Mouse (Mus musculus) hindbrain, postnatal 0 days (tissue): ENCODE measurements around the gene Marc2. TPM values are rescaled to one million over a fixed set of nuclear protein-coding genes. Genes with fewer than 3 reads are reported as not detected.

Source experiments
- ATAC-seq: fragments of 200-750 bp; cut with Nextera tagmentation; 2 replicates; pipeline ENCODE4 v1.8.0; 2017; ENCODE audit warnings: mild to moderate bottlenecking, moderate TSS enrichment, moderate library complexity
- DNase-seq: peaks from one replicate; pipeline ENCODE4 v3.0.0-alpha.2; 2015; ENCODE audit warnings: low spot score
- H3K27ac ChIP-seq: fragments of 300-500 bp; sonication (generic); 2 replicates; pipeline ENCODE4 v1.5.1; 2014; ENCODE audit warnings: mild to moderate bottlenecking
- H3K27me3 ChIP-seq: fragments of 300-500 bp; sonication (generic); 2 replicates; pipeline ENCODE4 v1.6.1; 2014; ENCODE audit warnings: low read length, mixed read lengths; ENCODE audit not compliant: insufficient read depth
- H3K36me3 ChIP-seq: fragments of 300-500 bp; sonication (generic); 2 replicates; pipeline ENCODE4 v1.6.1; 2014; ENCODE audit warnings: low read length, mixed read lengths; ENCODE audit not compliant: insufficient read depth
- H3K4me1 ChIP-seq: fragments of 300-500 bp; sonication (generic); 2 replicates; pipeline ENCODE4 v1.6.1; 2014; ENCODE audit warnings: antibody characterized with exemption, low read length, mixed read lengths; ENCODE audit not compliant: insufficient read depth
- H3K4me2 ChIP-seq: fragments of 300-500 bp; sonication (generic); 2 replicates; pipeline ENCODE4 v1.6.1; 2014; ENCODE audit warnings: low read depth, mild to moderate bottlenecking, low read length, moderate library complexity, mixed read lengths
- H3K4me3 ChIP-seq: fragments of 300-500 bp; sonication (generic); 2 replicates; pipeline ENCODE4 v1.5.1; 2014; ENCODE audit warnings: low read length
- H3K9ac ChIP-seq: fragments of 300-500 bp; sonication (generic); replicated peaks from 2 replicates; pipeline ENCODE4 v1.6.1; 2014; ENCODE audit warnings: mild to moderate bottlenecking, low read length, moderate library complexity, mixed read lengths
- H3K9me3 ChIP-seq: fragments of 300-500 bp; sonication (generic); 2 replicates; pipeline ENCODE4 v1.6.1; 2016; ENCODE audit warnings: low read length, mixed read lengths
- CTCF ChIP-seq: IDR thresholded peaks from 2 replicates; pipeline ENCODE4 v1.5.1; 2016; ENCODE audit warnings: antibody characterized with exemption, control low read depth, low read depth
- WGBS: fragments of 180-500 bp; shearing (Covaris S2); extraction: QIAGEN DNeasy Blood & Tissue Kit; methylation state at CpG from one replicate; pipeline ENCODE4 v1.1.7; 2014; 5-methylcytosine and 5-hydroxymethylcytosine counted together
- microRNA counts: library from miRNA; unstranded; fragments of <30 nt; microRNA quantifications from one replicate; lab custom pipeline; 2015
- microRNA-seq, 2 experiments: library from miRNA; unstranded; fragments of <30 nt; microRNA quantifications; one replicate each; pipeline ENCODE4; 2016
- polyA plus RNA-seq: library from polyadenylated mRNA; unstranded; fragments of >200 nt; fragmentation: Nextera tagmentation; extraction: Ambion mirVana; gene quantifications from 2 replicates; pipeline ENCODE4 v1.2.1, GENCODE M21; 2015
- total RNA-seq: library from RNA; depleted of rRNA; stranded (reverse); fragments of >200 nt; gene quantifications from 2 replicates; pipeline ENCODE4 v1.2.3, GENCODE M21; 2014; rRNA removed

Marc2 gene
- total and polyA plus RNA-seq, 2 experiments from 2014 or later, result 56.6 to 151 TPM

- H3K9me3 ChIP-seq, result no peaks in the 10 kb centered on the region
- DNase-seq (no peak), ATAC-seq (no peak)
- no peak overlapping the region for H3K27ac ChIP-seq
- no peak overlapping the region for H3K4me2 ChIP-seq
- WGBS, result 94% methylated on average over 6 of the region's 6 CpGs
- H3K4me1 ChIP-seq, result no peaks in the 10 kb centered on the region
- H3K27me3 ChIP-seq, result no peaks in the 10 kb centered on the region
- no peak overlapping the region for H3K4me3 ChIP-seq
- H3K9ac ChIP-seq, result no peak overlapping the region
- TF ChIP-seq CTCF, result no peak
- no peaks in the 10 kb centered on the region for H3K36me3 ChIP-seq
Observed at GRCm38 (mm10) chr1:184778157-184778556, 68.1 kb downstream of the Marc2 start.

- H3K4me3 ChIP-seq, result no peak overlapping the region
- H3K4me2 ChIP-seq, result 0 out of 2 replicates have a peak overlapping the region, but pooled peaks have one; percentile 13
- TF ChIP-seq CTCF, result peak; percentile 36
- no peaks in the 10 kb centered on the region for H3K36me3 ChIP-seq
- WGBS, result 29% methylated on average over 22 of the region's 22 CpGs
- no peak overlapping the region for H3K9ac ChIP-seq
- H3K27ac ChIP-seq, result no peak overlapping the region
- H3K4me1 ChIP-seq, result no peaks in the 10 kb centered on the region
- no peaks in the 10 kb centered on the region for H3K9me3 ChIP-seq
- peak; percentile 12 for DNase-seq
- ATAC-seq, result no peak
- no peaks in the 10 kb centered on the region for H3K27me3 ChIP-seq
Observed at GRCm38 (mm10) chr1:184777061-184777795, 69.0 kb downstream of the Marc2 start.

- no peak for TF ChIP-seq CTCF
- H3K27me3 ChIP-seq, result no peaks in the 10 kb centered on the region
- no peak overlapping the region for H3K9ac ChIP-seq
- no peak overlapping the region for H3K4me3 ChIP-seq
- H3K36me3 ChIP-seq, result no peaks in the 10 kb centered on the region
- DNase-seq, result no peak
- H3K9me3 ChIP-seq, result no peaks in the 10 kb centered on the region
- H3K27ac ChIP-seq, result no peak overlapping the region
- ATAC-seq, result no peak
- WGBS, result 64% methylated on average over 9 of the region's 9 CpGs
- no peak overlapping the region for H3K4me2 ChIP-seq
- H3K4me1 ChIP-seq, result no peaks in the 10 kb centered on the region
Observed at GRCm38 (mm10) chr1:184775289-184775688, 71.0 kb downstream of the Marc2 start.

GRCm38 (mm10) chr1:184771891-184772249 is 74.4 kb downstream of the Marc2 start:
- H3K9ac ChIP-seq, result no peak overlapping the region
- TF ChIP-seq CTCF, result no peak
- no peak overlapping the region for H3K27ac ChIP-seq
- no peaks in the 10 kb centered on the region for H3K9me3 ChIP-seq
- no peaks in the 10 kb centered on the region for H3K27me3 ChIP-seq
- WGBS, result 15% methylated on average over 9 of the region's 9 CpGs
- no peak for DNase-seq
- no peak for ATAC-seq
- H3K36me3 ChIP-seq, result no peaks in the 10 kb centered on the region
- H3K4me2 ChIP-seq, result peak overlapping the region; percentile 33
- H3K4me3 ChIP-seq, result no peak overlapping the region
- H3K4me1 ChIP-seq, result no peaks in the 10 kb centered on the region

GRCm38 (mm10) chr1:184771202-184771890 is 74.9 kb downstream of the Marc2 start:
- TF ChIP-seq CTCF, result peak; percentile 85
- H3K36me3 ChIP-seq, result no peaks in the 10 kb centered on the region
- 29% methylated on average over 18 of the region's 18 CpGs for WGBS
- H3K9ac ChIP-seq, result no peak overlapping the region
- no peak overlapping the region for H3K4me3 ChIP-seq
- ATAC-seq (peak; percentile 69; the same call in 1 of the 2 replicates), DNase-seq (peak; percentile 84)
- no peak overlapping the region for H3K27ac ChIP-seq
- H3K4me2 ChIP-seq, result peak overlapping the region; percentile 33
- no peaks in the 10 kb centered on the region for H3K27me3 ChIP-seq
- H3K4me1 ChIP-seq, result no peaks in the 10 kb centered on the region
- H3K9me3 ChIP-seq, result no peaks in the 10 kb centered on the region

GRCm38 (mm10) chr1:184763866-184764265 is 82.4 kb downstream of the Marc2 start:
- no peaks in the 10 kb centered on the region for H3K4me1 ChIP-seq
- ATAC-seq (no peak), DNase-seq (no peak)
- no peak overlapping the region for H3K9ac ChIP-seq
- no peak for TF ChIP-seq CTCF
- no peak overlapping the region for H3K4me3 ChIP-seq
- H3K27ac ChIP-seq, result no peak overlapping the region
- H3K36me3 ChIP-seq, result no peaks in the 10 kb centered on the region
- 32% methylated on average over 3 of the region's 3 CpGs for WGBS
- no peaks in the 10 kb centered on the region for H3K9me3 ChIP-seq
- no peaks in the 10 kb centered on the region for H3K27me3 ChIP-seq
- no peak overlapping the region for H3K4me2 ChIP-seq

MicroRNA genes within 50 kb of the gene (microRNA counts, 519-probe panel; counts per million panel counts)
- not detected for microRNA mmu-miR-1981 (lab: Ali Mortazavi, UCI)

Small RNA genes within 50 kb of the gene (microRNA-seq; reads per million reads assigned to microRNA genes)
- gene Mir1981, result 56.9 to 72.1 reads per million in 2 experiments

Other genes starting within 250 kb of the Marc2 start
- 0.58 and 1.8 TPM in 2 replicates for gene Hlx, start 113.8 kb downstream of the Marc2 start, total RNA-seq
- gene Hlx, start 113.8 kb downstream of the Marc2 start, polyA plus RNA-seq, result 2.3 and 2.8 TPM in 2 replicates
- 0.21 TPM in 1 of 2 replicates, not detected in the other for gene Marc1, start 35.1 kb downstream of the Marc2 start, total RNA-seq
- 0.25 and 0.33 TPM in 2 replicates for gene Marc1, start 35.1 kb downstream of the Marc2 start, polyA plus RNA-seq
- 4.2 and 6.6 TPM in 2 replicates for gene C130074G19Rik, start 36.8 kb upstream of the Marc2 start, total RNA-seq
- 1.1 TPM in 2 replicates for gene C130074G19Rik, start 36.8 kb upstream of the Marc2 start, polyA plus RNA-seq
- 53.4 and 56.5 TPM in 2 replicates for gene Mark1, start 153.1 kb upstream of the Marc2 start, total RNA-seq
- gene Mark1, start 153.1 kb upstream of the Marc2 start, polyA plus RNA-seq, result 10.6 and 11.6 TPM in 2 replicates